Mouse (Mus musculus) heart, postnatal 4 days (tissue): Measurements from ENCODE around the gene Iqgap2. TPM values are rescaled to one million over a fixed set of nuclear protein-coding genes. Genes with fewer than 3 reads are reported as not detected.

ENCODE experiments used
- DNase-seq: peaks from one replicate; pipeline ENCODE4 v3.0.0; 2021
- total RNA-seq, 2 experiments: library from RNA; stranded (reverse); gene quantifications; 2 replicates each; pipeline ENCODE4 v1.2.3; 2021

Gene Iqgap2
- total RNA-seq, 2 experiments from 2014 or later = 2.8 to 3.0 TPM

DNA sequence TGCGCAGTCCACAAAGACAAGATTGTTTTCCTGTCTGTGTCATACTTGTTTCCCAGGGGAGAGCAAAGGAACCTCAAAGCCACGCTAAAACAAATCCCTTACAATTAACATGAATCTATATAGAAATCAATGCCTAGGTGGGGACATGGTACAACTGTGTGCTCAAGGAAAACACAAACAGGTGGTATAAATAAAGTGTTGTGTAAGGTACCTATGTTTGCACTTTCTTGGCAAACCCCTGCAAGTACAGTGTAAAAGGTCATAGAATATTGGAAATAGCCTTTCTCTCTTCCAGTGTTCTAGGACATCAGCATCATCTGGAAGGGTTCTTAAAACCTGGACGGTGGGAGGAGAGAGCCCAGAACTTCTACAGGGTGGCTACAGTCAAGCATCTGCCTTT lies 7.3 kb downstream of the Iqgap2 start:
- DNase-seq = no peak

DNA sequence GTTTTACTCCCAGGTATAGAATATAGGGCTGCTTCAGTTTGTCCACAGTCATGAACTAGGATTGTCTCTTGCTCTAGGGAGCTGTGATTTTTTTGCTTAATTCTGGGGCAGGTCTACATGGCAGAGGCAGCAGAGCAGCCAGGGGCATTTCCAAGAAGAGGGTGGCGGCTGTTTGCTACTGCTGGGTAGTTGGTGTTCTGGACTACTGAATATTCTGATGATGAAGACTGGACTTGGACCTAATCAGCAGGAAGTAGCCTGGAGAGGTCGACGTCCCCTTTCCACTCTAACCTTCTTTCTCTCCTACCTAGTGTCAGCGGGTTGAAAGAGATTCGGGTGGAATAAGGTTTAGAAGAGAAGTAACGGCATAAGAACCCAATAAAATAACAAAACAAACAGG lies 9.7 kb downstream of the Iqgap2 start:
- DNase-seq = no peak

DNA sequence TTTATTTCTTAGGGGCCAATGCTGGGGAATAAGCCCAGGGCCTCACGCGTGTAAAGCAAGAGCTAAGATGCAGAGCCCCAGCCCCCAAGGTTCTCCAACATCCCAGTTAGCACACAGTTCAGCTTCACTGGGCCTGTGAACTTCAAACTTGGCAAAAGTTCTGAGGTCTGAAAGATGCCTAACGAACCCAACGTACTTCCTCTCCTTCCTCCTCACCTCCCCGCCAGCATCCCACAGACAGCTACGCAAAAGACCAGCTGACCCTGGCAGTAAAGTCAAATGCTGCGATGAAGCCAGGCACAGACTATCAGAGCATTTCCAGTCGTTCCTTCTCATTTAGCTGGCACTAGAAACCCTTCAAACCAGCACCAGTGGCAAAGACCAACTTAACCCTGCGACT lies 10.3 kb downstream of the Iqgap2 start:
- no peak for DNase-seq

DNA sequence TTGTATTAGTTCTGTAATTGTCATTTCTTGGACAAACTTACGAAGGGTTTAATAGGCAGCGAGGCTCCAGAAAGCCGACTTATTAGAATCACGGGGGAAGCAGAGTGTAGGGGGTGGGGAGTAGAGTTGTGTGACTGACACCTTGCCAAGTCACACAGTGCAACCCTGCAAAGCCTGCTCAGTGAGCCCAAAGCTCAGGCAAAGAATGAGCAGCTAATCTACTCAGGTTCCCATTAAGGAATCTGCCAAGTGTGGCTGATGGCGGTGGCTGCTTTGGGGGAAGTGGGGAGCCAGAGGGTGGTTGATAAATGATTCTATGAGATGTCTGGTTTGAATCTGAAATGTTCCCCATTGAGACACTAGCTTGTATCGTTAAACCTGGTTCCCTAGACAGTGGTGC lies 11.1 kb downstream of the Iqgap2 start:
- no peak for DNase-seq

DNA sequence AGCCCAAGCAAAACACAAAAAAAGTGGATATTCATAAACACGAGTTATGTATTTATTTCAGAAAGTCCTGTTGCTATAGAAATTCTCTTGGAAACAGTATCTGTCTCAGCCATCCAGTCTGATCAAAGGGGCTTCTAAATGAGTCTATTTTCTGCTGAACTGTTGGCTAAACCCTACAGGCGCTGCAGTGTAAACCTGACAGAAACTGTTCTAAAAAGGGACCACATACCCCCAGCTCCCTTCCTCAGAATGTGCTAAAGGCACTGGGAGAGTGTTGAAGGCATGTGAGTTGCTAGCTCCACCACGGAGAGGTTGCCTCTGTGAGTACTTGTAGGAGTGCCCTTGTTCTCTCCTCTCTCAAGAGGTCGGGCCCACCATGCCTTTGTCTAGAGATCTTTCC lies 19.7 kb downstream of the Iqgap2 start:
- no peak for DNase-seq

DNA sequence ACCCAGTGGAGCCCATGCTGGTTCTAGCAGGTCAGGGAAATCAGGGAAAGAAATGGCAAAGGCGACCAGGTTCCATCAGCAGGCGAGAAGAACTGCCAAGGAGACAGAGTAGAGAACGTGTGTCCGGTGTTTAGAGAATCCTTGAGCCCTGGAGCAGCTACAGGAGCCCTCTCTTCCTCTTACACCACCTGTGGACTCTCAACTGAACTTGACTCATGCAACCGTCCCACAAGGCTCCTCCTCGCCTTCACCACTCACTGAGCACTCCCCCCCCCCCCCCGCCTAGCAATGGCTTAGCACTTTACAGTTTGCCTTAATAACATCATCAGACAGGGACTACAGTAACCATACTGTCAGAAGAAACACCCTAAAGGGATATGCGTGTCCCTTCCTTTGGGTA lies 21.1 kb downstream of the Iqgap2 start:
- no peak for DNase-seq

DNA sequence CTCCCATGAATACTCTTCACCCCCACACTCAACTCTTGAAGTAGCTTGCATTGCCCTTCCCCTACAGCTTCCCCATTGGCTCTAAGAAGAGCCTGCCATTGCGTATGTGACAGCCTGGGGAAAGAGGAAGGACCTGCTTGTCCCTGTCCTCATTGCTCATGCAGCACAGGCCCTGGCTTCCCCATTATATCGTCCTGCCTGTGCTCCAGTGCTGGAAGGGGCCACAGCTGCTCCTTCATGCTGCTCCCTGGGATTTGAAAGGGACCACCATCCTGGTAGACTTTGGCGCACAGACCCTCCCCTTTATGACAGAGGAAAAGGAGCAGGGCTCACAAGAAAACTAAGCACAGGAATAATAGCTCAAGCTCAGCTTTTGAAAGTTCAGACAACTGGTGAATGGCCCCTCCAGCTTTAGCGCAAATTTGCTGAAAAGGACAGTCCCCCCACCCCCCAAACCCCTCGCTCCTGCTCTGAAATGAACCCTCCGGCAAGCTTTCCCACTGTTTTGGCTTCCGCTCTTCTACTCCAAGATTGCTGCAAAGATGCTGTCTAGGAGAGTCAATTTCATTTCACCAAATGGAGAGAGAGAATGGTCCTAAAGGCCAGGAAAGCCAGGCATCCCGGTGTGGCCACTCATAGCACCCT lies 22.7 kb downstream of the Iqgap2 start:
- DNase-seq = no peak

DNA sequence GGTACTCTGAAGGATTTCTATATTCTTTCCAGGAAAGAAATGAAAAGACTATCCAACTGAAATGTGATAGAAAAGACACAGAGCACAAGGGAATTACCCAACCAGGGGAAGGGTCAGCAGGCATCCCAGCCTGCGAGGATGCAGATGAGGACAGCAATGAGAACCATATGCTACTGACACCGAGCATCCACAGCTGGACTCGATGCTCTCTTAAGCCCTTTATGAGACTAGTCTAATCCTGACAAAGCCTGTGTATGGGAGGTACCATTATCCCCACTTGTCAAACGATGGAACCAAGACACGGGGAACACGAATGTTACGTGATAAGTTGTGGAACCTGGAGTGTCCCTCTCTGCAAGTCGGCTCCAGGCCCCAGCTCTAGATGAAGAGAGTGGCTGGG lies 29.5 kb downstream of the Iqgap2 start:
- no peak for DNase-seq

DNA sequence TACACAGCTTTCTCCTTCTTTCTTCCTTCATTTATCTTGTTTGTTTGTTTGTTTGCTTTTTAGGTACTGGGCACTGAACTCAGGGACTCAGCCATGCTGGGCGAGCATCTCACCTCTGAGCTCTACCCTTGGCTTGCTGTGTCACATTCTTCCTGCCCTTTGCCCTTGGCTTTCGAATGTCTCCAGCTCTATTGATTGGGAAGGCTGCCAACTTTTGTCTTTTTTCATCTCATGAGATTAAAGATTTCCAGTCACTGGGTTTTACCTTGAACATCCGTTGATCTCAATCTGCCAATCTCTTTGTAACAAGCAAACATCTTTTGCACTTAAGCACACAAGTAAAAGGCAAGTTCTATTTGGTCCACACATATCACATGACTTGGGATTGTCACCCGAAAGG lies 32.5 kb downstream of the Iqgap2 start:
- no peak for DNase-seq

DNA sequence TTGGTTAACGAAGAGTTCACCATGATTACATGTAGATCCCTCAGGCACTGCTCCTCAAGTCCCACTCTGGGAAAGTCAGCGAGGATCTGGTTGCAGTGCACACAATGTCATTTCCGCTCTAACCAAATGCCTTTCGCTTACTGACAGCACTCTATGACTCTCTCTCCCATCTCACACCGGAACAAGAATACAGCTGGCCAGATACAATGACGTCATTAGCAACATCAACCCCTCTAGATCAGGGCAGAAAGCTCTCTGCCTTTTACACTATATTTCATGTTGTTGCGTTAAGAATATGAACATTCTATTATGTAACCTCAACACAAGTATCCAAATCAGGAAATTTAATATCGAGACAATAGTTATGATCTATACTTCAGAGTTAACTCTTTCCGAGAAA lies 32.9 kb downstream of the Iqgap2 start:
- DNase-seq = no peak

DNA sequence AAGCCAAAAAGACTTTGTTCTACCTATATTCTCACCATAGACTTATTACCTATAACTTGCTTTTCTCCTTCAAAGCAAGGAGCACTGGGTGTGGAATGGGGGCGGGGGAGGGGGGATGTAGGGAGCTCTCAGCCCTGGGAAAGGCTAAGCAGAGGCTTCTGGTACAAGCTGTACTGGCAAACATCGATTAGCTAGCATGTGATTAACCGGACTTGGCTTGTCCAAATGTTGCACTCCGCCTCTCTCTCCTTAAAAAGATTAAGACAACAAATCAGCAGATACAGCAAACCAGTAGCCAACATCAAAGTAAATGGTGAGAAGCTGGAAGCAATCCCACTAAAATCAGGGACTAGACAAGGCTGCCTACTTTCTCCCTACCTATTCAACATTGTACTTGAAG lies 36.2 kb downstream of the Iqgap2 start:
- no peak for DNase-seq

DNA sequence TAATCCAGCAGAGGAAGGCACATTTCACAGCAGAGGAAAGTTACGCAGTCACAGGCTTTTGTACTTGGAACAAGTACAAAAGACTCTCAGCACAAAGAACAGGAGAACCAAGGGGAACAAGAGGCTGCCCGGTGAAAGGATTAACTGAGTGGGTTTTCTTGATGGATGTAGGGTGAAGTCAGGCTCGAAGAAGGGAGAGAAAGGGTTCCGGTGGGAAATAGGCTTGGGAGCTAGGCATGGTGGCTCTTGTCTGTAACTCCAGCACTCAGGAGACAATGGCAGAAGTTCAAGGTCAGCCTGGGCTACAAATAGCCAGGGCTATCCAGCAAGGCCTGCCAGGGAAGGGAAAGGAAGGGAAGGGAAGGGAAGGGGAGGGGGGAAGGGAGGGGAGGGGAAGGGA lies 40.1 kb downstream of the Iqgap2 start:
- no peak for DNase-seq

DNA sequence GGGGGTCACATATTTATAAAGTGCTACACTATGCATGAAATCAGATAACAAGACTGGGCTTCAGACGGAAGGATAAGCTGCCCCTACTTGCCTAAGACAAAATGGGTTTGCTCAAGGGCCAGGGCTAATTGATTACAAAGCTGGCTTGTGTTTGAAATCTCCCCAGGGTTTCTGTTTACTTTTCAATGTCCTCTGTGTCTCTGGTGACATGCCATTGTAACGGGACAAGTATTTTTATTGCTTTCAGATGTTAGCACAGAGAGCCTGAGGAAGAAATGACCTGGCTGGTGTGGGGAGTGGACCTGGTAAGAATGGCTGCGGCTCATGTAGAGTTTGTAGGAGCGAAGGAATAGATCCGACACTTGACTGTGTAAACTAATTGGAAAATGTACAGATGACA lies 41.3 kb downstream of the Iqgap2 start:
- no peak for DNase-seq

DNA sequence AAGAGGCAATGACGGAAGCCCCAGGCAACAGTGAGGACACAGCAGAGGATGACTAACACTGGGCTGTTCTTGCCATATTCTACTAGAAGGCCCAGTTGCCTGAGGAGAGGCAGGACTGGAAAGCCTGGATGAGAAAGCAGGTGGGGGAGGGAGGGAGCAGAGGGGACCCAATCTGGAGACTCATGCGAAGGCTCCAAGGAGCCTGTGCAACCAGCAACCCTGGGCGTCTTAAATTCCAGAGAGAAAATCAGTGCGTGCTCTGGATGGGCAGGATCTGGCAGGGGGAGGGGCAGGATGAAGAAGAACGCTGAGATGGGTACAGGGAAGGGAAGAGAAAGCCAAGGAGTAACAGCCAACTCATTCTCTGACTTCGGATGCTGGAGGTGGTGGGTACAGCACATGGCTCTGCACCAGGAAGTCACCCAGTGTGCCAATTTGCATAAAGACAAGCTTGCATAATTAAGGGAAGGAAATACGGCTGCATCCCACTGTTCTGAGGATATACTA lies 42.2 kb downstream of the Iqgap2 start:
- DNase-seq = no peak

DNA sequence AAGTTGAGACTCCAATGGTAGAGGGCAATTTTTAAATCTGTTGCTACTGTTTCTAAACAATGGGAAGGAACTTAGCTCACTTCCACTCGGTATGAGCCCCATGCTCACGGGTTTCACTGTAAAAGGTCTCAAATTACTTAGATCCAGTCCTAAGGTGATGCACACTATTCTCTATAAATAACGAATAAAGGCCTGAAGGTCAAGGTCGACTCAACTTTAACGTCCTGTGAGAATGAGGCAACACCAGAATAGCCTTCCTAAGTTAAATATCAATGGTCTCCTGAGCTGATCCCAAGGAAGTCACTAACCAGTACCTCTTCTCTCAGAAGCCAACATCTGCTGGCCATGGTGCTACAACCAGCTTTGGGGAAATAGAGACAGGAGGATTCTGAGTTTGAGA lies 45.4 kb downstream of the Iqgap2 start:
- no peak for DNase-seq

DNA sequence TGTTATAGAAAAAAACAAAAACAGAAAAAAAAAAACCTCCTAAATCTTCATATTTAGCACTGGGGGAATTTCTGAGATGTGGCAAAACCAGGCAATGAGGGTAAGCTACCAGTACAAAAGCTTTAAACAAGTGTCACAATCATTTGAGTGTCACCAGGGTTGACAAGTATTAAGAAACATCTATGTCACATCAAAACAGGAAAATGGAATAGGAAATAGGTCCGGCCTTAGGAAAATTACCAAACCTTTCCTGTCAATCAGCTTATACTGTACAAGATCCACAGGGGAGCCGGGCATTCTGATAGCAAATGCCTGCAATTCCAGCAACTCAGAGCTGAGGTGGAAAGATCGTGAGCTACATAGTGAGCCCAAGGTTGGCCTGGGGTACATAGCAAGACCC lies 46.8 kb downstream of the Iqgap2 start:
- no peak for DNase-seq

DNA sequence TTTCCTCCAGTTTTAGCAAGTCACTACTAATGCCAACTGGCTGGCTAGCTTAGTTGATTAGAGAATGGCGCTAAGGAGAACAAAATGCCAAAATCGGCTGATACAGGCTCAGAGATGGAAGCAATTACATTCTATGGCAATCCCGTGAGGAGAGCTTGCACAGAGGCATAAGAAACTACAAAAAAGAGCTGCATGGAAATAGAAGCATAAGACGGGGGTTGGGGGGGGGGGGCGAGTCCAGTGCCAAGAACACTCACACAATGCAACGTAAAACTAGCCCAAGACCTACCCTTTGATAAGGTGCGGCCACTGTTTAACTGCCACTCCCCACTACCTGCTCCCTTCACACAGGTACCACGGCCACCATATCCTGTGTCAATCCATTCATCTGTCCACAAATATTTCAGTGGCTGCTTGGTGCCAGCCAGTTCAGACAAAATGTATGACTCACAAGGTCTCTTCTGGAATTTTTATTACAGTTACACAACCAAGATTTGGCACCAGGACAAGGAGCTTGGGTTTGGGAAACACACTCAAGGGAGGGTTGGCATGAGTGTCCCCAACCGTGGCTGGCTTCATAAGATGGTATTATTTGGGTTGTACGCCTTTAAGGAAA lies 48.2 kb downstream of the Iqgap2 start:
- DNase-seq = no peak

DNA sequence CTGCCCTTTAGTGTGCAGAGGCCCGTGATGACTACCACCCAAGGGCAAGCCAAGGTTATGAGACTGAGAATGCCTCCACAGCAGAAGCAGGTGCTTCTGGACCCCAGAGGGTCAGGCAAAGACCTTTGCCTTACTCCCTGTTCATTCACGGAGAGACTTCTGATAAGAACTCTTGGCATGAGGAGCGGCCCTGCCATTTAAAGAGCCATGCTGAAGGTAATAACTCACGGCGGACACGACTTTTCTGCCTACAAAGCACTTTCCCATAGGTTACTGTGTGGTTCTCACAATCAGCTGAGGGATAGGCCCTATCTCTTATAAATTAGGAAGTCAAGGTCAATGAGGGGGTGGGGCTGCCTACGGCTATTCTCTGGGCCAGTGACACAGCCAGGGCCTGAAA lies 48.9 kb downstream of the Iqgap2 start:
- no peak for DNase-seq

DNA sequence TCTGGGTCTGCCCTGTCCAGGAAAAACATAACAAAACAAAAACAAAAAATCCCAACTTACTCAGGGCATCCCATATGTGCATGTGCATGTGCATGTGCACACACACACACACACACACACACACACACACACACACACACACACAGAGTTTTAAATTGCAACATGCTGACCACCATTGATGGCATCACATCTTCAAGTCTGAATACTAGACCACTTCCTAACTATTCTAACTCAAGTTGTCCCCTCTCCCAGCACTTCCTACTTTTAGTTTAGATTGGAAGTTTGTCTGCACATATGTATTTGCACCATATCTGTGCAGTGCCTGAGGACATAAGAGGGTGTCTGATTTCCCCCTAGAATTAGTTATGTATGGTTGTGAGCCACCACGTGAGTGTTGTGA lies 49.8 kb downstream of the Iqgap2 start:
- no peak for DNase-seq

DNA sequence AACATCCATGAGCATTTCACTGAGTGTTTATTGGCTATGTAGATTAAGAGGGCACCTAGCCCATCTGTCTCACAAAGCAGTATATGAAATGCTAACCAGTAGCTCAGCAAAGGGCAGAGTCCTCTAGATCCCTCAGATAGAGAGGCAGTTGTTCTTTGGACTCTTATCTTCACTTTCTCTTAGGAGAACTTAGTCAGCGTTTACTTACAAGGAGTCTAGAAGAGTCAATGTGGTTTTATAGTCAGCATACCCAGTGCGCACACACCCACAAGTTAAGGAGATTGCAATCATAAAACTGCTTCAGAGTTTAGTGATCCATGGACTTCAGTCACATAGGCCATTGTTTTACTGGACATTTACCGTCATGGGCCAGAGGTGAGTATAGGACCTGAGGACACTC lies 54.8 kb downstream of the Iqgap2 start:
- no peak for DNase-seq

DNA sequence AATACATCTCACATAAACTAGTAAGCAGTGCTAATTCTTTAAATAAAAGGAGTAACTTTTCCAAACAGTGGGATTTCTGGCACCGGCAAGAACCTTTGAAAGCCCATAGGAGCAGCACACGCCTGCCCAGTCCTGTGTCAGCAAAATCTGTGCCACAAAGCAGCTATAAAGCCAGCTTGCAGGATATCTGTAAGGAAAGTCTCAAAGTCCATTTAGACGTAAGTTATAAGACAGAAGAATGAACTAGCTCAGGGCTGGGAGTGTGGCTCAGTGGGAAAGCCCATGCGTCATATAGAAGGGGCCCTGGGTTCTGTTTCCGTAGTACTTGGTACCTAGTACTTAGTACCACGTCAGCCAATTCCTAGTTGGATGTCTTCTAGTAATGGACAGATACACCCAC lies 58.2 kb downstream of the Iqgap2 start:
- no peak for DNase-seq

DNA sequence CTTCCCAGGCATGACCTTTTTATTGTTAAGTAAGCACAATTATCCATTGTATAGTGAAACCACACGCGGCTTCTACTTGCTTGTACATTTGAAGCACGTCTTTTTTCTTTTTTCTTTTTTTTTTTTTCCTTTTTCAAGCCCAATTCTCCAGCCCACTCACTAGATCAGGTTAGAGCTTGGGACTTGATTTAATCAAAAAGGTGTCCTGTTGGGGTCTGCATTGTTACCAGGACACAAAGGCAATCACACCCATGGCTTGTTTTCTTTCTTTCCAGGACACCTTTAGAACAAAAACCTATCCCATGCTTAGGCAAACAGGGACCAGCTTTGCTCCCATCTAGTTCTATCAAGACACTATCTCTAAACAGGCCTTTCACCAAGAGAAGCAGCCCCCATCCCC lies 59.0 kb downstream of the Iqgap2 start:
- DNase-seq = no peak

DNA sequence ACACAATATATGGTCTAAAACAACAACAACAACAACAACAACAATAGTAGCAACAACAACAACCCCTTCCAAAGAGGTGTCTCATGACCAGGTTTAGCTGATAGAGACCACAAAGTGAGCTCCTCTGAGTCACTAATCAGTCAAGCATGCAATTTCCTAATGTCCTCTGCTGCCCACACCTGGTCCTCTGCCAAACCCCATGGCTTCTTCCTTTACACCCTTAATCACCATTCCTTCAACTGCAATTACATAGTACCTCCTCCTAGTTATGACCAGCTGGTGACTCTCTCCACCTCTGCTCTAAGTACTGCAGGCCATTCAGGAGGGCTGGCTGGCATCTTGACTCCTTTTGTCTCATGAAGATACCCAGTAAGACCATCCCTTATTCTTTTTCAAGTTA lies 60.0 kb downstream of the Iqgap2 start:
- DNase-seq = no peak

DNA sequence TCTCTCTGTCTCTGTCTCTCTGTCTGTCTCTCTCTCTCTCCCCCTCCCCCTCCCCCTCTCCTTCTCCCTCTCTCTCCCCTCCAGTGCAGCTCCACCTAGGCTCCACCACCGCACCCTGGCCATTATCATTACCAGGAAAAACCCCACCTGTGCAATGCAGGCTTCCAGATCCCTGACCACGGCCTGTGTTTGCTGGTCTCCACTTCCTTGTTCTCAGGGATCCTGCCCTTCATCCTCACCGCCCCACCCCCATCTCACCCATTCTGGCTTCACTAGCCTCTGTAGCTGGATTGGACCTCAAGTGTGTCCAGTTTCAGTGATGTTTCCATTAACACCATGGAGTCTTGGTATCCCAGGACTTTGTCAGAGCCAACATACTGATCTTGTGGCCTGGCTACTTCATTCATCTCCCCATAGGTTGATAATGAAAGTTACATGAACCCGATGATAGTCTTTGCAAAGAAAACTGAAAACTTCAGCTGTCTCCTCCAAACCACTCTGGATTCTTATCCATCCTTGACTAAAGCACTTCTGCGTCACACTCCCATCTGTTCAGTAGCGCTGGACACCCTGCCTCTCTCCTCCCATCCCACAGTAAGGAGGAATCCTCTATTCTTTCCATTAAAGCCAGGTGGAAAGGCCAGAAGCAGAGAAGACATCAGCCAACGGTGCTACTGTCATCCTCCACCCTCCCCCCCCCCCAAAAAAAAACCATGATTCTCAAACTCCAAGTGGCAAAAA lies 62.1 kb downstream of the Iqgap2 start:
- no peak for DNase-seq
